Mouse (Mus musculus): ENCODE results near the gene Soga1.

GRCm38 (mm10) chr2:157119075-157119474 is 40.0 kb upstream of the Soga1 start:
- TF ChIP-seq CTCF (IDR thresholded peaks at IDR 0.05; ENCODE audit: low read depth) (no peak), EP300 (IDR thresholded peaks at IDR 0.05; ENCODE audit: low read depth) (no peak)
